Mouse (Mus musculus): ENCODE data around the gene Sst. TPM values are rescaled to one million over a fixed set of nuclear protein-coding genes. Genes with fewer than 3 reads are reported as not detected.
"Not testable (repeated sequence)": the region's sequence is repeated elsewhere in the genome, so short reads cannot be mapped to it uniquely, and the experiment has no call there.

Gene Sst
- polyA plus RNA-seq, 1 experiment from 2014 or later = 45.5 TPM

- 82% methylated on average over 9 of the region's 9 CpGs for WGBS
- not testable (repeated sequence) for H3K4me2 ChIP-seq; H3K9me3 ChIP-seq; H3K4me3 ChIP-seq (replicated peaks); H3K27ac ChIP-seq; H3K36me3 ChIP-seq (replicated peaks); H3K4me1 ChIP-seq; H3K9ac ChIP-seq; H3K27me3 ChIP-seq; ATAC-seq (ENCODE audit: low FRiP score)
Observed at GRCm38 (mm10) chr16:23908076-23909014, 17.6 kb upstream of the Sst start.

GRCm38 (mm10) chr16:23906586-23906985 lies 15.8 kb upstream of the Sst start:
- 80% methylated on average over 3 of the region's 3 CpGs for WGBS
- H3K9me3 ChIP-seq; H3K27me3 ChIP-seq; H3K9ac ChIP-seq; H3K4me1 ChIP-seq; H3K36me3 ChIP-seq (replicated peaks); H3K4me3 ChIP-seq (replicated peaks); ATAC-seq (ENCODE audit: low FRiP score); H3K27ac ChIP-seq; H3K4me2 ChIP-seq: not testable (repeated sequence)

DNA sequence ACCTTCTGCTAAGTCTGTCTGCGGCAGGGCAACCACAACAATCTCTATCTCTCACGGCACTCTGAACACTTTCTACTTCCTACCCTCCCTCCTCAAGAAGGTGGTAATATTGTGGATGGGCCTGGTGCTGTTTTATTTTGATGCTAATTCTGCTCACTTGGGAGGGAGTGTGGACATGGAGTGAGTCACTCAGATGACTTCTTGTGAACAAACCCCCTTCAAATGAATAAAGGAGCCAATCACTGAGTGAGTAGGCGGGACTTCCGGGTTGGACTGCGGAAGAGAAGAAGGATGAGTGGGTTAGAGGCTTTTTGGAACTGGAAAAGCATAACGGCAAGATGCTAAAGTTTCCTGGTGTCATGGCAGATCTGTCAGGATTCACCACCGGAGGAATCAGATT lies 10.7 kb upstream of the Sst start:
- 92% methylated on average over 7 of the region's 7 CpGs for WGBS
- Histone ChIP-seq H3K27ac (no peak overlapping the region), H3K9ac (no peak overlapping the region), H3K4me1 (peaks cover 13% of the 10 kb centered on the region), H3K27me3 (peaks cover 11% of the 10 kb centered on the region; the same call in 1 of the 2 replicates), H3K4me2 (no peak overlapping the region), H3K4me3 (replicated peaks) (no peak overlapping the region), H3K36me3 (replicated peaks) (no peaks in the 10 kb centered on the region), H3K9me3 (no peaks in the 10 kb centered on the region)
- no peak for ATAC-seq (ENCODE audit: low FRiP score)

- no peak overlapping the region for H3K9ac ChIP-seq
- no peaks in the 10 kb centered on the region for H3K9me3 ChIP-seq
- no peak overlapping the region for H3K4me3 ChIP-seq (replicated peaks)
- peaks cover 11% of the 10 kb centered on the region; the same call in 1 of the 2 replicates for H3K27me3 ChIP-seq
- H3K36me3 ChIP-seq (replicated peaks) = no peaks in the 10 kb centered on the region
- ATAC-seq (ENCODE audit: low FRiP score) = no peak
- peaks cover 13% of the 10 kb centered on the region for H3K4me1 ChIP-seq
- no peak overlapping the region for H3K4me2 ChIP-seq
- 89% methylated on average over 4 of the region's 4 CpGs for WGBS
- no peak overlapping the region for H3K27ac ChIP-seq
Observed at GRCm38 (mm10) chr16:23900061-23900460, 9.3 kb upstream of the Sst start.

DNA sequence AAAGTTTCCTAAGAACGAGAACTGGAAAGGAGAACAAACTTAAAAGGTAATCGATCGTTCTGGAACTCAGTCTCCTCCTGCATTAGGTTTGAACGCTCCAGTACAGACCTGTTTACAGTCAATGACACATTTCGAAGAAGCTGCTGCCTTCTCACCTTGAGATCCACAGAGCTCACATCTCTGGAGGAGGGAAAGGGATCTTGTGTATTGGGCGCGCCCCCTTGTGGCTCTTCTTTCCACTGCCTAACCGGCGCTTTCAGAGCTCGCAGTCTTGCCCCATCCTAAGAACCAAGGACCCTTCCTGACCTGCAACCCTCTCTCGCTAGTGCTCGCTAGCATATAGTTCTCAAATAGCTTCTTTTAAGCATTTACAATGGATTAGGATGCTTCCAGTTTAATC lies 8.1 kb upstream of the Sst start:
- Histone ChIP-seq H3K9ac (no peak overlapping the region), H3K4me2 (peak overlapping the region; percentile 50), H3K36me3 (replicated peaks) (no peaks in the 10 kb centered on the region), H3K4me3 (replicated peaks) (no peak overlapping the region), H3K4me1 (peaks cover 13% of the 10 kb centered on the region), H3K27me3 (peaks cover 11% of the 10 kb centered on the region; the same call in 1 of the 2 replicates), H3K9me3 (no peaks in the 10 kb centered on the region), H3K27ac (no peak overlapping the region)
- 13% methylated on average over 12 of the region's 12 CpGs for WGBS
- peak; percentile 83 for ATAC-seq (ENCODE audit: low FRiP score)

GRCm38 (mm10) chr16:23897984-23898586 lies 7.3 kb upstream of the Sst start:
- 8% methylated on average over 15 of the region's 15 CpGs for whole genome bisulfite sequencing
- H3K27me3 ChIP-seq = peaks cover 11% of the 10 kb centered on the region; the same call in 1 of the 2 replicates
- no peaks in the 10 kb centered on the region for H3K9me3 ChIP-seq
- H3K9ac ChIP-seq = peak overlapping the region; percentile 9; the same call in 1 of the 2 replicates
- peak overlapping the region; percentile 20 for H3K4me3 ChIP-seq (replicated peaks)
- H3K27ac ChIP-seq = no peak overlapping the region
- H3K4me1 ChIP-seq = peaks cover 13% of the 10 kb centered on the region
- peak; percentile 88 for ATAC-seq (ENCODE audit: low FRiP score)
- H3K36me3 ChIP-seq (replicated peaks) = no peaks in the 10 kb centered on the region
- peak overlapping the region; percentile 50 for H3K4me2 ChIP-seq

DNA sequence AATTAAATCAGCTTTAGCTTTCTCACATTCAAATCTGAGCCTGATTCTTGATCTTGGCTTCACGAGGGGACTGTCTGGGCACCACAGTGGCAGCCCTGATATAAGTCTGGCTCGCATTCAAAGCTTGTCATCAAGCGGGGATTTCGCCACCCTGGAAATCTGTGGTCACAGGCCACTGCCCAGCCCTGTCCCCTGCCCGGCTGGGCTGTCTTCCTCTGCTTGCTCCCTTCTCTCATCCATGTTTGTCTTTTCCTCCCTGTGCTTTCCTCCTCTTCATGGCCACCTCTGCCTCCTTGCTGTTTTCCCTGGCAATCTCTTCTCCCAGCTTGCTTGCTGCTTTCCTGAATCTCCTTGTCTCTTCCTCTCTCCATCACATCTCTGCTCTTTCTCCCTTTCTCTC lies 6.7 kb upstream of the Sst start:
- no peak overlapping the region for H3K4me3 ChIP-seq (replicated peaks)
- 60% methylated on average over 5 of the region's 5 CpGs for WGBS
- no peak overlapping the region for H3K27ac ChIP-seq
- H3K36me3 ChIP-seq (replicated peaks) = no peaks in the 10 kb centered on the region
- H3K4me1 ChIP-seq = peaks cover 13% of the 10 kb centered on the region
- H3K9me3 ChIP-seq = no peaks in the 10 kb centered on the region
- peak overlapping the region; percentile 50; the same call in 1 of the 2 replicates for H3K4me2 ChIP-seq
- H3K9ac ChIP-seq = 0 out of 2 replicates have a peak overlapping the region, but pooled peaks have one; percentile 9
- peaks cover 15% of the 10 kb centered on the region for H3K27me3 ChIP-seq
- no peak for ATAC-seq (ENCODE audit: low FRiP score)

GRCm38 (mm10) chr16:23895135-23895534 lies 4.4 kb upstream of the Sst start:
- H3K27ac ChIP-seq = no peak overlapping the region
- H3K4me3 ChIP-seq (replicated peaks) = no peak overlapping the region
- no peaks in the 10 kb centered on the region for H3K9me3 ChIP-seq
- H3K9ac ChIP-seq = no peak overlapping the region
- peaks cover 18% of the 10 kb centered on the region for H3K4me1 ChIP-seq
- H3K27me3 ChIP-seq = peaks cover 38% of the 10 kb centered on the region
- WGBS = 87% methylated on average over 3 of the region's 3 CpGs
- no peaks in the 10 kb centered on the region for H3K36me3 ChIP-seq (replicated peaks)
- no peak for ATAC-seq (ENCODE audit: low FRiP score)
- no peak overlapping the region for H3K4me2 ChIP-seq

DNA sequence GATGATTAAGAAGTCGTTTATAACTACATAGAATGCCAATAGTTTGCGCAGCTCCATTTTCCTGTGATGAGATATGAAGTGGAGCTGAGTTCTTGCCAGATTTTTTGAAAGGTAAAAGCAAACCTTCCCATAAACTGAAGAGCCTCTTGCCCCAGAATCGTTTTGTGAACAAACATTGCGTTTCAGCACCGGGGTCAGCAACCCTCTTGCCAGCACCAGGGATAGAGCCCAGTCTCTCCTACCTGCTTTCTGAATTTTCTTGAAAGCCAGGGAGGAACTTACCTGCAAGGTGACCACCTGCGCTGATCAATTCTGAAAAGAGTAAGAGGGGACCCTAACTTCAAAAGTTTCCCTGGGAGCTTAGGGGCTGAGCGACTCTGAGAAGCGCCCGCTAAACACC lies 607 bp downstream of the Sst start:
- Histone ChIP-seq H3K27me3 (peaks cover 34% of the 10 kb centered on the region), H3K9ac (no peak overlapping the region), H3K4me1 (peaks cover 6% of the 10 kb centered on the region), H3K4me3 (replicated peaks) (peak overlapping the region; percentile 9; the same call in 1 of the 2 replicates), H3K9me3 (no peaks in the 10 kb centered on the region), H3K27ac (no peak overlapping the region), H3K4me2 (peak overlapping the region; percentile 31; the same call in 1 of the 2 replicates), H3K36me3 (replicated peaks) (no peaks in the 10 kb centered on the region)
- WGBS = 7% methylated on average over 9 of the region's 9 CpGs
- no peak for ATAC-seq (ENCODE audit: low FRiP score)

DNA sequence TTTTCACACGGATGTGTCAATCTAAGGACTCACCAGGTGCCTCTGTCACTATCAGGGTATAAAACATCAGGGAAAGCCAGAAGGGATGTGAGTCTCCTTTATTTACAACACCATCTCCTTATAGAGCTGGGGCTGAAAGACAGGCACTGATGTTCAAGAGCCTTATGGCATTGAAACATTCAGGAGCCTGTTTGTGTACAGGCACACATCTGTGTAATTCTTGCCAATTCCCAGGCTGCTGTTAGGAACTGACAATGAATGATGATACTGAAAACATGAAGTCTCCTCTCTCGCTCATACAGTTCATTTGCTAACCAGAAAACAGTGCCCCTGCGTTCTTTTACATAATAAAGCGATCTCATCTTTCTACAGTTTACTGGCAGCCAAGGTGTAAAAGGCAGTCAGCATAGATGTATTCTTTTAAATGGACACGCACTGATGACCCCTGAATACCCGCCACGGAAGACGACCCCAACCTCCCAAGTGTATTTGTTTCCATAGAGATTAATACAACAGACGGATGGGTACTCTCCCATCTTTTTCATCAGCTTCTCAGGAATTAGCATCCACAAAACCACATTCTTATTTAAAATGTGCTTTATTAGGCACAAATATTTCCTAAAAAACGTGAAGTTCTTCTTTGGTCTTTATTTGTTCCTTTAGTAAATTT lies 2.7 kb downstream of the Sst start:
- 74% methylated on average over 10 of the region's 10 CpGs for WGBS

DNA sequence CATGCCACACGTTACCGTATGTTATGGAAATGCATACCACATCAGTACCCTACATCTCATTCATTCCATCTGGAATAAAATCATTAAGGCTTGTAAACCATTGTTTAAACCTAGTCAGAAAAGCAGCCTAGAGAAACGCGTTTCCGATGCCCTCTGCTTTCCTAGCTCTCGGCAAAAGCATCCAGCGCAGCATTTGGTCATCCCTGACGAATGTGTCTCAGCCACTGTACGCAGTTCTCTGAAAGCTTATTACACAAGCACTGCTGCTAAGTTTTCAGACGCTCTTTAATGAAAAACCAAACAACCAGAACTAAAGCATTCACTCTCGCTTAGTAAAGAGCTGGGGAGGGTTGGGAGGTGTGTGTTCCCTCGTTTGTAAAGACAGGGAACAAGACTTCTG lies 5.7 kb downstream of the Sst start:
- WGBS = 78% methylated on average over 12 of the region's 12 CpGs
- H3K4me3 ChIP-seq (replicated peaks) = no peak overlapping the region
- peaks cover 7% of the 10 kb centered on the region for H3K27me3 ChIP-seq
- no peak overlapping the region for H3K9ac ChIP-seq
- ATAC-seq (ENCODE audit: low FRiP score) = no peak
- no peak overlapping the region for H3K4me2 ChIP-seq
- no peaks in the 10 kb centered on the region for H3K36me3 ChIP-seq (replicated peaks)
- no peak overlapping the region for H3K27ac ChIP-seq
- no peaks in the 10 kb centered on the region for H3K4me1 ChIP-seq
- no peaks in the 10 kb centered on the region for H3K9me3 ChIP-seq

More for the DNA sequence above, 2.7 kb downstream of the Sst start:
- H3K4me1 ChIP-seq = peaks cover 6% of the 10 kb centered on the region
- H3K9me3 ChIP-seq = no peaks in the 10 kb centered on the region
- H3K36me3 ChIP-seq (replicated peaks) = no peaks in the 10 kb centered on the region
- H3K9ac ChIP-seq = no peak overlapping the region
- H3K27me3 ChIP-seq = peaks cover 34% of the 10 kb centered on the region
- no peak overlapping the region for H3K4me3 ChIP-seq (replicated peaks)
- H3K4me2 ChIP-seq = no peak overlapping the region
- H3K27ac ChIP-seq = no peak overlapping the region
- no peak for ATAC-seq (ENCODE audit: low FRiP score)

GRCm38 (mm10) chr16:23855242-23855641 lies 35.5 kb downstream of the Sst start:
- no peaks in the 10 kb centered on the region for H3K4me1 ChIP-seq
- no peak overlapping the region for H3K4me3 ChIP-seq (replicated peaks)
- H3K27me3 ChIP-seq = peaks cover 2% of the 10 kb centered on the region; the same call in 1 of the 2 replicates
- ATAC-seq (ENCODE audit: low FRiP score) = no peak
- H3K27ac ChIP-seq = no peak overlapping the region
- no peak overlapping the region for H3K4me2 ChIP-seq
- no peak overlapping the region for H3K9ac ChIP-seq
- WGBS = 86% methylated on average over 1 of the region's 1 CpGs
- H3K36me3 ChIP-seq (replicated peaks) = no peaks in the 10 kb centered on the region
- H3K9me3 ChIP-seq = no peaks in the 10 kb centered on the region
